Mouse (Mus musculus) kidney, postnatal 36 days (tissue): ENCODE results near the gene Kif2a.
"Not testable (repeated sequence)": the region's sequence is repeated elsewhere in the genome, so short reads cannot be mapped to it uniquely, and the experiment has no call there.

Source experiments
- DNase-seq, 2 experiments: peaks; one replicate each; pipeline ENCODE4 v3.0.0; 2021 to 2022; ENCODE audit warnings: mixed read lengths in 2 of 2

Gene Kif2a

DNA sequence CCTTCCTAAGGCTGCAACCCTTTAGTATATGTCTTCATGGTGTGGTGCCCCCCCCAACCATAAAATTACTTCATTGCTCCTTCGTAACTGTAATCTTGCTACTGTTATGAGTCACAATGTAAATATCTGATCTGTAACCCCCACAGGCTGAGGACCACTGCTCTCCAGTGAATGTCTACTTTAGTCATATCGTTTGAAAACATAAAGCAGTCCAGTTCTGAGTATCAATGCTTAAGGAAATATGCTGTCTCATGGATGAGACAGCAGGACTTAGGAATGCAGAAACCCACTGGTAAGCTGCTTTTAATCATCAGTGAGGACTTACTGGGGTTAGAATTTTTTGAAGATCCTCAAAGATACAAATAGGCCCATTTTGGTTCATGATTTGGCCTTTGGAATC is 2.5 kb downstream of the Kif2a start:
- DNase-seq, result no peak

DNA sequence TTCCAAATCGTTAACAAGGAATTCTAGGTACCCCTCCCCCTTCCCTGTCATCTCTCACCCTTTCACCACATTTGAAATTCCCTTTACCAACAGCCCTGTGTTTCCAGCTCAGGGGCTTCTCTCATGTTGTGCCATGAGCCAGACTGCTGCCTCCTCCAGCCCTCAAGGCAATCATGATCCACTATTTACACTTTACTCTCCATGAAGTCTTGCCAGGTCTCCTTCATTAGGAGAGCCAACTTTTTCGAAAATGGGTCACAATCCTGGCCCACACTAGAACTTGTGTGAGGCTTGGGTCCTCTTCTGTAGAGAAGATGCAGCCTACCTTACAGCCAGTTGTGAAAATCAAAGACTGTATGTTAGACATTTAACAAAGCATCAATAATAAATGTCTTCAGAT is 8.0 kb downstream of the Kif2a start:
- no peak for DNase-seq

DNA sequence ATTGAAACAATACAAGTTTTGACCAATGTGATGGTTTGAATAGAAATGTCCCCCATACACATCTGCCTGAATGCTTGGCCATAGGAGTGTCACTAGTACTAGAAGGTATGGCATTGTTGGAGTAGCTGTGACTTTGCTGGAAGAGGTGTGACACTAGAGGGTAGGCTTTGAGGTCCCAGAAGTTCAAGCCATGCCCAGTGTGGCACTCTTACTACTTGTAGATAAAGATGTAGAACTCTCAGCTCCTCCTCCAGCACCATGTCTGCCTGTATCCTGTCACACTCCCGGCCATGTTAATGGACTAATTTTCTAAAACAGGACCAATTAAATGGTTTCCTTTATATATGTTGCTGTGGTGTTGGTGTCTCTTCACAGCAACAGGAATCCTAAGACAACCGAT is 10.3 kb downstream of the Kif2a start:
- DNase-seq, result no peak

DNA sequence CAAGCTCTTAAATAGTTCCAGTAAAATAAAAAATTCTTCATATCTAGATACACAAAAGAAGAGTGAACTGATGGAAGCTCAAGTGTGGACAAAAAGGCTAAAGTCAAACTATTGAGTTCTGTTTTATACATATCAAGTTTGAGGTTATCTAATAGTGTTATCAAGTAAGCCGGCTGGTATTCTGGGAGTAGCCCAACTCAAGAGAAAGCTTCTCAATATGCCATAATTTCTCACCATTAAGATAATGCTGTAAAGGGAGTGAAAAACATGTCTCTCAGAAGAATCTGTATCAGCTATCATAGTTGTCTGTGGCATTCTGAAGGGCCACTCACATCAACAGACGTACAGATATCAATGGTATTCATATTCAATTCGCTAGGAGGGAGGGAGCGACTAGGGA is 13.8 kb downstream of the Kif2a start:
- no peak for DNase-seq

DNA sequence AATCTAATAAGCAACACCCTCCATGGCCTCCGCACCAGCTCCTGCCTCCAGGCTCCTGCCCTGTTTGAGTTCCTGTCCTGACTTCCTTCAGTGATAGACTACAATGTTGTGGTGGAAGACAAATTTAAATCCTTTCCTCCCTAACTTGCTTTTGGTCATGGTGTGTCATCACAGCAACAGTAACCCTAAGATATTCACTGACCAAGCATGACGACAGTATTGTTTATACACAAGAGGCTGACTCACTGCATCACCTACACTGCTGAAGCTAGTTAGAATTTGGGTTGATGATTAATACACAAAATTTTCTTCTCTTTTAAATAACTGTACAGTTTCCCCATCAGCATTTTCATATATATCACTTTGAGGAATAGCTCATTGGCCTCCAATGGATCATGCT is 18.7 kb downstream of the Kif2a start:
- no peak for DNase-seq

DNA sequence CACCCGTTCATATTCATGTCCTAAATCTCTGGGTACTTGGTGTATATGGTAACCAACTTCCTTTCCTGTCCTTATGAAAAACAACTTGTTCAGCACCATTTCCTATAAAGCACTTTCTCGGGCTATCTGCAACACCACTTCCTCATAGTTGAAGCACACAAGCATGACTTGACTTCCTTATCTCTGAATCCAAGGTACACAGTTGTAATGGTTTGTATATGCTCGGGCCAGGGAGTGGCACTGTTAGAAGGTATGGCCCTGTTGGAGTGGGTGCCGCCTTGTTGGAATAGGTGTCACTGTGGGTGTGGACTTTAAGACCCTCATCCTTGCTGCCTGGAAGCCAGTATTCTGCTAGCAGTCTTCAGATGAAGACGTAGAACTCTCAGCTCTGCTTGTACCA is 23.3 kb downstream of the Kif2a start:
- no peak for DNase-seq

DNA sequence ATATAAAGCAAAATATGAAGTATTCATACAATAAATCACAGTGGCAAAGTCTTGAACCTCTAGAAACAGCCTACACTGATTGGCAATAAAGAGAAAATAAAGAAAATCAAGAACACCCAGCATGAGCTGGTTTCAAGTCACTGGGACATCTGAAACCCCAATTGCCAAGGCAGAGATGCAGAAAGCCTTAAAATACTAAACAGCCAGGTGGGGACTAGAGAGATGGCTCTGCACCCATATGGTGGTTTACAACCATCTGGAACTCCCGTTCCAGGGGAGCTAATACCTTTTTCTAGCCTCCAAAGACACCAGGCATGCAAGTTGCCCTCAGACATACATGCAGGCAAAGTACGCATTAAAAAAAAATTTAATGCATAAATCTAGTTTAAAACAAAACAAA is 23.9 kb downstream of the Kif2a start:
- no peak for DNase-seq

DNA sequence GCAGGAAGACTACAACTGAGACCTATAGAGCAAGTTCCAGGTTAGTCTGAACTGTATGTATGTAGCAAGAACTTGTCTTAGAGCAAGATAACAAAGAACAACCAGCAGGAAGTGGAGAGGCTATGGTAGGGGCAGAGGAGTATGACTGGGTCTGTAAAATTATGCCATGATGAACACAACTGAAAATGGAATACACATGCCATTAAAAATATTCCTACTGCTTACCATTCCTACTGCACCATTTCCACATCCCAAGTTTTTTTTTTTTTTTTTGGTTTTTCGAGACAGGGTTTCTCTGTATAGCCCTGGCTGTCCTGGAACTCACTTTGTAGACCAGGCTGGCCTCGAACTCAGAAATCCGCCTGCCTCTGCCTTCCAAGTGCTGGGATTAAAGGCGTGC is 24.4 kb downstream of the Kif2a start:
- not testable (repeated sequence) for DNase-seq

DNA sequence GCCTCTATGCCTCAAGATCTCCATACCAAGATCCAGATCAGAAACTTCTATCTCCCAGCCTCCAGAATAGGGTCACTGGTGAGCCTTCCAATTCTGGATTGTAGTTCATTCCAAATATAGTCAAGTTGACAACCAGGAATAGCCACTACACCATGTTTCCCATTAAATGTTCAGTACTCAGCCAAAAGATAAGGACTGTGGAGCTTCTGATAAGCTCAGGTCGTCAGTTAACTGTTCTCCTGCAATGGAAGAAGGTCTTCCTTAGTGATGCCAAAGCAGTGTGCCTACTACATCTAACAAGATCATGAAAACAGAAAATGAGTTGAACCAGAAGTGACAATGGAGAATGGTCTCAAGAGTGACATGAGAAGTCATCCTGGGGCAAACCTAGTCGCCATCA is 25.0 kb downstream of the Kif2a start:
- DNase-seq, result no peak

DNA sequence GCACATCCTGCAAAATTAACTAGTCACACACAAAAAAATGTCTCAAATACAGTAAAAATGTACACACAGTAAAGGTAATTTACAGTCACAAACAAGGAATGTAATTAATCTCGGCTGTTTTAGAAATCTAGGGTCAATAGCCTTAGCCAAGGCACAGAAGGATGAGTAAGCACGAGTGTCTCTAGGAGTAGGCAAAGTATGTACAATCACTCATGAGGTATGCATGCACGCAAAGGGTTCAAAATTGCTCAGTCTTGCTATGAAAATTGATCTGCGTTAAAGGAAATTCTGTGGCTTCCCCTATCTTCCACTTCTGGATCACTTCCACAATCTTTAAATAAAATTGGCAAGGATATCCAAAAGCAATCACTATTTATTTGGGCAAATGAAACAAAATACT is 60.4 kb downstream of the Kif2a start:
- no peak for DNase-seq

DNA sequence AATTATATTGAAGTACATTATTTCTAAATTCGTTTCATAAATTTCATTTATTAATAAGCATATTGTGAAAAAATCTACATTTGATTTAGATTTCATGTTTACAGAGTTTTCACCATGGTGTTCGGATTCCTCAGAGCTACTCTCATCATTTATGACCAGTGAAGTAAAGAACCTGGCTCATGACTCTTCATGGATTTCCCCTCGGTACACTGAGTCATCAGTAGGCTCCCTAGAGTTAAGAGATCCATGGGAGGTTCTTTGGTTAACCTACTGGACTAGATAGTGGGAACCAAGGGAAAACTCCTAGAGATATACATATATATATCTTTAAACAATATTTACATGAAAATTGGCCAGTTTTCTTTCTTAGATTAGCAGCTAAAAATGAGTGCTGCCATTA is 61.4 kb downstream of the Kif2a start:
- no peak for DNase-seq

DNA sequence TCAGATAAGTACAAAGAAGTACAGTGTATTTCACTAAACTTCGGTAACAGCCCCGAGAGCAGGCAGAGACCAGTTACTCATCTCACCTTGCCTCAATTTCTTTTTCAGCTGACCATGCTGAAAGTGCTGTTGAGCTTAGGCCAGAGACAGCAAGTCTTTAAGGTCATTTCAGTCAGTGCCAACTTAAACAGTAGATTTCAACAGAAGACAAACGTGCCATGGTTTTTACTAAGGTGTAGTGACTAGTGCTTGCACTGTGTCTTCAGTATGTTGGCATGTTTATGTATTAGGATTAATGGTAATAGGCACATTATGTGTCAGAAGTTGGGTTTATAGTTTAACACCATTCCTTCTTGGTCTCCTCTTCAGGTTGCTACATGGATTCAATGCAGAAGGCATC is 63.6 kb downstream of the Kif2a start:
- no peak for DNase-seq

DNA sequence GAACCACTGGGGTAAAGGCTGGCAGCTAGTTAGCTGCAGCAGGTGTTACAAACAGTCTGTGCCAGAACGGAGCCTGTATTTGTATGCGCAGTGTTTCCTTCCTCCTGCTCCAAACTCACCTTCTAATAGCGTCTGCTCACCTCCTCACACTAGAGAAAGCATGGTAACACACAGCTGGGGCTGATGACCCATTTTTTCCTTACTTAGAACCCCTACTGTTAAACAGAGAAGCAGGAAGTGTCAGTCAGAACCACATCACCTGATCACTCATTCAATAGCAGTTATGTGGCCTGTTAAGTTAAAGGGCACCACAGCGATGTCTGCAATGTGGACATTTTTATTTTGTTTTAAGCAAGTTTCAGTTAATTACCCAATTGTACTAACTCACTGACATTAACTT is 64.4 kb downstream of the Kif2a start:
- DNase-seq, result no peak

DNA sequence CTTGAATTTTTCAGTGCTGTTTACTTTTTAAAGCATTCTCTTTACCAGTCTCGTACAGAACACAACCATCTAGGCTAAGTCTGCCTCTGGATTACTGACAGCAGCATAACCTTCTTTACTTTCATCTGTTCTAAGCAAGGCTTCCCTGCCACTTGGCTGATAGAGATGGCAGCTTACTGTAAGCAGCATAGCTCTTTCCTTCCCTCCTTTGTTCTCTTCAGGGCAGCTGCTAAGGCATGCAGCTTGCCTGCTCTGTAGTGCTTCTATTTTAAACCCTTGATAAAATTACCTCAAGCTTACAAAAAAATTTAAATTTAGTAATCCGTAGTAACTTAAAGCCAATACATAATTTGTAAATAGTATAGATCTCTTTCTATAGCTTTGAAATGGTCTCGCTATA is 67.0 kb downstream of the Kif2a start:
- no peak for DNase-seq

DNA sequence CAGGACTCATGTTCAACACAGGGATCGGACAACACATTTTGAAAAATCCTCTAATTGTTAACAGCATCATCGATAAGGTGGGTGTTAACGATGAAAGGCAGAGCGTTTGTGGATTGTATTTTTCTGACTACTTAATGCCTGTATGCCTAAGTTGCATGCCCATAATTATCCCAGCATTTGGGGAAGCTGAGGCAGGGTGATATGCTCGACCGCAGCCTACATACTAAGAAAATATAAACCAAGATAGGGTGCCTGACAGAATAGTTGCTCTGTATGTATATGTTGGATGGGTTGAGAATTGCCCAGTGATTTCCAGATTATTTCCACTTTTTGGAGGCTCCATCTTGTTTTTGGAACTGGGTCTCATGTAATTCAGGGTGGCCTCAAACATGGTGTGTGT is 74.3 kb downstream of the Kif2a start:
- no peak for DNase-seq

DNA sequence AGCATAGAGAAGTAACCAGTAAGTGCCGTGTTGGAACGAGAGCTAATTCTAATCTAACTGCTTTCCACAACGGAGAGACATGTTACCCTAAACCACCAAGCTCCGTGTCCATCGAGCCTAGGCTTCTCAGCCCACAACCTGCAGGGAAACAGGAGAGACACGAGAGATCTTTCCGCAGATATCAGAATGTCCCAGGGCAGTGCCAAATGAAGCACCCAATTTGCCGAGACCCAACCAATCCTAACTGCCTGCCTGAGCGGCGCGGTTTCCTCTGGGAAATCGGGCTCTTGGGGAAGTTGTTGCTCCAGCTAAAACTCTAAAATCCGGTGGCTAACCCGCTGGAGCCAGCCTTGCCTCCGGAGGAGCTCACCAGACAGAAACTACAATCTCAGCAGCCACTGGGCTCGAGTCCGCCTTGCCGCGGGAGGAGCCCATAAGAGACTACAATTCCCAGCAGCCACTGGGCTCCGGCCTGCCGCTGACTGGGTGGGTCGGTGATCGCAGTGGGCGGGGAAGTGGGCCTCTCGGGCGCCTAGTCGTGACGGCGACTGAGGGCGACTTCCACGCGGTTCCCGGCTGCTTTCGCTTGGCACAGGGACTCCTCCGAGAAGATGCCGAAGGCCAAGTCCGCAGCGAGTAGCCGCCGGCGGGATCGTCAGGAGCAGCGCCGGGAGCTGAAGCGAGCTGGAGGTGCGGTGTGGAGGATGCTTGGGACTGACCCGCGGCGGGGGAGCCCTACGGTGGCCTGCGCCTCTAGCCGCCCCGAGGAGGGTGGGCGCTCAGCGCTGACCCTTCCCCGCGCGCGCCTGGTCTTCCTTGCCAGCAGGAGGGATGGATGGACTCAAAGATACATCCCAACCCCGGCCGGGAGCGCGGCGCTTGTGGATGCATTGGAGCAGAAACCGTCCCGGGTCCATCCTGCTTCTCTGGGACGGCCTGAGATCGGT is 75.1 kb downstream of the Kif2a start, which contains the start of gene Dimt1:
TSS of gene Dimt1 (plus strand) at position 534 of the 947 bp plus-strand sequence.
- DNase-seq, result peak; percentile 97 to 98

DNA sequence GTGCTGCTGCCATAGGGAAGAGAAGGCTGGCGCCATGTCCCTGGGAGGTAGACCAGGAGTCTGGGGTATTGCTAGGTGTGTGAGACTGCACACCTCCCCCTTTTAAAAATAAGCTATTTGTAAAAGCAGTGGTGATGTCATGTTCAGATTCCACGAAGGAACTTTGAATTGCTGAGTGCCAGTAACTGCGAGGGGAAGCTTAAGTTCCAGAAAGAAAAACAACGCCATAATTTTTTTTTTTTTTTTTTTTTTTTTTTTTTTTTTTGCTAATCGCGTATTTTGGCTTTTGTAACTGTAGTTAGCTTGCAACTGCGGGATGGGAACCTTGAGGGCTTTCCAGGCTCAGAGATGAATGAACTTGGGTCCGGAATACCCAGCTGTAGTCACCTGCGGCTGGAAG is 76.4 kb downstream of the Kif2a start:
- DNase-seq, result no peak

DNA sequence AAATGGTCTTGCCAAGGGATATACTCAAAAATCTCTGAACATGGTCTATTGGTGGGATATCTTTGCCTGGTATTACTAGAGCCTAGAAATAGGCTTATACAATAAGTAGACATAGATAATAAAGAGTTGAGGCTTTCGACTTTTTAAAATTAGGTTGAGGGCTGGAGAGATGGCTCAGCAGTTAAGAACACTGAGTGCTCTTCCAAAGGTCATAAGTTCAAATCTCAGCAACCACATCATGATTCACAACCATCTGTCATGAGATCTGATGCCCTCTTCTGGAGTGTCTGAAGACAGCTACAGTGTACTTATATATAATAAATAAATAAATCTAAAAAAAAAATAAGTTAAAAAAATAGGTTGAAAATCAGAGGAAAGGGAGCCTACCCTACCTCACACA is 79.2 kb downstream of the Kif2a start:
- DNase-seq, result no peak

DNA sequence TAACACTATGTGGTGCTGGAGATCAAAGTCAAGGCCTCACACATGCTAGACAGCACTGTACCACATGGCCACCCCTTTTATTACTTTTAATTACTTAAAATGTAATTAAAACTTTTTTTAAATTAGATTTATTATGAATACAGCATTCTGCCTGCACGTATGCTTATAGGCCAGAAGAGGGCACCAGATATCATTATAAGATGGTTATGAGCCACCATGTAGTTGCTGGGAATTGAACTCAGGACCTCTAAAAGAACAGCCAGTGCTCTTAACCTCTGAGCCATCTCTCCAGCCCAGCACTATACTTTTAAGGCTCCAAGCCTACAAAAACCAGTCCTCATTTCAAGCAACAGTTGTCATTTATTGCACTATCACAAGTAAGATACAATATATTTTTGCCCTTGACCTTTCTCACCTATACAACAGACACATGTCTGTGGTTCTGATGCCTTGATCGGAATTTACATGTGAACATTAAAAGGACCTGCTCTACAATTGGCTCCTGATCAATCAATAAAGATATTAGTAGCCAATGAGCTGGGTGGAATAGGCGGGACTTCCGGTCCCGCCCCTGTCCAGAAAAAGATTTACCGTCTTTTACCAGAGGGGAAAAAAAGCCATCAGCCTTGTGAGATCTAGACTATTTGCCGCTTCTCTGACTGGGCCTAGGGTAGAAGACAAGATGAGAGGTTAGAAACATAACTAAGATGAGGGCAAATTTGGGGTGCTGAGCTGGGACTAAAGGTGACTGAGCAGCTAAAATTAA is 80.5 kb downstream of the Kif2a start:
- DNase-seq, result peak in 1 of 2 experiments; percentile 8

DNA sequence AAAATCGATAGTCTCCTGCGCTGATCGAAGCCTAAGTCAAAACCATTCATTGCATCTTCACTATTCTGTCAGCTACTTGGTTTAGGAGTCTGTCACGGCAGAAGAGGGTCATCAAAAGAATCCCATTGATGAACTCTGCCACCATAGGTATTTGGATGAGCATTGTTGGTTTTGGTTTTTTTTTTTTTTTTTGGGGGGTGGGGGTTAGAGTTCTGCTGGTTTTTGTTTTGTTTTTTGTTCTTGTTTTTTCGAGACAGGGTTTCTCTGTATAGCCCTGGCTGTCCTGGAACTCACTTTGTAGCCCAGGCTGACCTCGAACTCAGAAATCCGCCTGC is 84.8 kb downstream of the Kif2a start:
- no peak for DNase-seq

DNA sequence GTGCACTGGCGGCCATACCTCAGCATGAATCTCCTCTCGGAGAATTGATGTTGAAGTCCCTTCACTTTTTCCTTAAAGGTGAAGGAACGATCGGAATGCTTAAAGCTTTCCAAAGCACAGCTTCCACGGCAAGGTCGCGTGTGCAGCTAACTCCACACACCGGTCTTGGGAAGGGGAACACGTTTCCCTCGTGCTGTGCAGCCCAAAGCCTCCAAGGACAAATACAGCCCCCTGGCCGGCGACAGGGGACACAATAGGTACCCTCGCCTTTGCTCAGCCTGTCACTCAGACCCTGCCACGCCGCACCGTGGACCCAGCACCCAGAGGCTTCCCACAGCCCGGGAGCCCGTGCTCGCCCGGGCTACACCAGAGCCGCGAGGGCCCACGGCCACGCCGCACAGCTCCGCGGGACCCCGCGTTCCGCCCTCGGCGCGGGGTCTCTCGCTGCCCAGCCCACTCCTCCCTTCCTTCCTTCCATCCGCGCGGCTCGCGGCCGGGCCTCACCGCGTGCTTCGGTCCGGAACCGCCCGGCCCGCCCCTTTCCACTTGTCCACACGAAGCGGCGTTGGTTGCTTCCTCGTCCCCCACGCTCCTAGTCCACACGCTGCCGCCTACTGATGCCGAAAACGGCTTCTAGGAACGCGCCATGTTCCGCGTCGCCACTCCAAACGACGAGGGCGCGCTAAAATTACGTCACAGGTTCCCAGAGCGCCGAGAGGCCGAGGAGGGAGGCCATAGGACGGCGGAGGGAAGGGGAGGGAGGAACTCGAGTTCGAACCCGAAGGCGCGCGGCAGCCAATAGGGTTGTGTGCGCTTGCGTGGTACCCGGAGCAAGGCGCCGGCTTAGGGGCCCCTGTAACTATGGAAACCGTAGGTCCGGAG is 85.4 kb downstream of the Kif2a start, which contains the start of gene Ipo11:
TSS of gene Ipo11 (minus strand) at position 703 of the 882 bp plus-strand sequence.
- peak; percentile 93 to 96 for DNase-seq

DNA sequence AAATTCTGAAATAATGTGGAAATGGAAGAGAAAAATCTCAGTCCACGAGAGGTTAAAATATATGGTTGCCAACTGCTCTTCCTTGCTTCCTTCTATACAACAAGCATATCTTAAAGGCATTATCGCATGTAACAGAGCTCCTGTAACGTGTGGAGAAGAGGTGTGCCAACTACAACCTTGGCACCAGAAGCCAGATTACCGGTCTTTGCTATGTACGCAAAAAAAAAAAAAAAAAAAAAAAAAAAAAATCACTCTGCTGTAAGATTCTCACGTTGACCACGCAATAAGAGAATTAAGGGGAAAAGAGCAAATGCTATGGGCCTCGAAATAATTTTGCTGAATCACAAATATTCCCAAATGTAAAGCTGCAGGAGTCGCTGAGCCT is 86.1 kb downstream of the Kif2a start:
- no peak for DNase-seq

DNA sequence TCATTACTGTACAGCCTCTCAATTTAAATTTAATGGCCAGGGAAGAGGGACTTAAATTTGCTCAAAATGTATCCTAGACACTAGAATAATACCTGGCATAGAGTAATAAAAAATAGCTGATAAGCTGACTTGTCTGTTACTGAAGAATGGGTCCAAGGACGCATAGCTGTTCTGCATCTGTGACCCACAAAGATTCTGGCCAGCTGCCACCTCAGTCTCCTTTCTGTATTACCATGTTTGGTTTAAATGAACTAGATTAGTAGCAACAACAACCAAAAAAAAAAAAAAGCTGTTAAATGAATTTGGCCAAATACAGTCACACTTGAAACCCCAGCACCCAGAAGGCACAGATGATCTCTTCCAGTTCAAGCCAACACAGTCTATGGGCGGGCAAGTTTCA is 92.7 kb downstream of the Kif2a start:
- DNase-seq, result peak in 1 of 2 experiments; percentile 19
